Mouse (Mus musculus) stomach, embryonic 16.5 days (tissue): ENCODE results near the gene Gm11756. TPM values are rescaled to one million over a fixed set of nuclear protein-coding genes. Genes with fewer than 3 reads are reported as not detected.
"Not testable (repeated sequence)": the region's sequence is repeated elsewhere in the genome, so short reads cannot be mapped to it uniquely, and the experiment has no call there.

Experiments used
- ATAC-seq: fragments of 200-750 bp; cut with Nextera tagmentation; 2 replicates; pipeline ENCODE4 v1.8.0; 2017; ENCODE audit warnings: moderate number of reproducible peaks, moderate TSS enrichment; ENCODE audit not compliant: insufficient read depth, low FRiP score
- H3K27ac ChIP-seq: fragments of 300-500 bp; sonication (generic); 2 replicates; pipeline ENCODE4 v1.5.1; 2014; ENCODE audit warnings: low read length
- H3K27me3 ChIP-seq: fragments of 300-500 bp; sonication (generic); 2 replicates; pipeline ENCODE4 v1.6.1; 2014; ENCODE audit warnings: low read length, control low read depth, mixed read lengths; ENCODE audit not compliant: control insufficient read depth, insufficient read depth
- H3K36me3 ChIP-seq: fragments of 300-500 bp; sonication (generic); 2 replicates; pipeline ENCODE4 v1.6.1; 2014; ENCODE audit warnings: low read length; ENCODE audit not compliant: control insufficient read depth, insufficient read depth
- H3K4me1 ChIP-seq: fragments of 300-500 bp; sonication (generic); 2 replicates; pipeline ENCODE4 v1.6.1; 2014; ENCODE audit warnings: low read length, control low read depth, mixed read lengths; ENCODE audit not compliant: control insufficient read depth, insufficient read depth
- H3K4me2 ChIP-seq: fragments of 300-500 bp; sonication (generic); 2 replicates; pipeline ENCODE4 v1.6.1; 2014; ENCODE audit warnings: low read depth, low read length, mixed read lengths
- H3K4me3 ChIP-seq: fragments of 300-500 bp; sonication (generic); replicated peaks from 2 replicates; pipeline ENCODE4 v1.5.1; 2014; ENCODE audit warnings: mild to moderate bottlenecking, low read length
- H3K9ac ChIP-seq: fragments of 300-500 bp; sonication (generic); 2 replicates; pipeline ENCODE4 v1.6.1; 2014; ENCODE audit warnings: low read length
- H3K9me3 ChIP-seq: fragments of 300-500 bp; sonication (generic); replicated peaks from 2 replicates; pipeline ENCODE4 v1.6.1; 2016; ENCODE audit warnings: low read length, control low read depth; ENCODE audit not compliant: control insufficient read depth
- WGBS: fragments of 180-500 bp; shearing (Covaris S2); extraction: QIAGEN DNeasy Blood & Tissue Kit; methylation state at CpG from one replicate; pipeline ENCODE4 v1.1.7; 2014; 5-methylcytosine and 5-hydroxymethylcytosine counted together
- polyA plus RNA-seq: library from polyadenylated mRNA; unstranded; fragments of >200 nt; fragmentation: Nextera tagmentation; extraction: Ambion mirVana; gene quantifications from 2 replicates; pipeline ENCODE4 v1.2.1, GENCODE M21; 2015

Gm11756 gene
- polyA plus RNA-seq, result not detected in 2 replicates

- ATAC-seq, H3K4me2 ChIP-seq, H3K36me3 ChIP-seq, H3K9me3 ChIP-seq, H3K27ac ChIP-seq, H3K27me3 ChIP-seq, H3K4me1 ChIP-seq, H3K9ac ChIP-seq, H3K4me3 ChIP-seq: not testable (repeated sequence)
- WGBS, result 78% methylated on average over 6 of the region's 6 CpGs
Measured at GRCm38 (mm10) chr4:73920660-73921059, at the start of gene Gm11756. Gene Gm11756, minus strand, starts transcription at chr4:73920760.

- no peaks in the 10 kb centered on the region for H3K36me3 ChIP-seq
- no peak within 1 kb of the TSS for H3K27ac ChIP-seq
- 82% methylated on average over 8 of the region's 8 CpGs for WGBS
- no peak within 1 kb of the TSS for H3K9ac ChIP-seq
- H3K4me2 ChIP-seq, result no peak within 1 kb of the TSS
- no peaks in the 10 kb centered on the region for H3K27me3 ChIP-seq
- ATAC-seq, result no peak
- no peaks in the 10 kb centered on the region for H3K4me1 ChIP-seq
- no peak within 1 kb of the TSS for H3K4me3 ChIP-seq
- H3K9me3 ChIP-seq, result no peaks in the 10 kb centered on the region
Measured at GRCm38 (mm10) chr4:73950375-73950896, 29.9 kb upstream of the Gm11756 start, which contains the start of gene 2310002L09Rik. Gene 2310002L09Rik, minus strand, starts transcription at chr4:73950846.

- not testable (repeated sequence) for ATAC-seq, H3K27ac ChIP-seq, H3K4me2 ChIP-seq, H3K36me3 ChIP-seq, H3K9ac ChIP-seq, H3K27me3 ChIP-seq, H3K4me3 ChIP-seq, H3K4me1 ChIP-seq, H3K9me3 ChIP-seq
- no CpG with 5 or more reads among the region's 4 CpGs for WGBS
Measured at GRCm38 (mm10) chr4:73905853-73906252, 14.7 kb downstream of the Gm11756 start, which contains the start of gene Gm13871. Gene Gm13871, minus strand, starts transcription at chr4:73905953.

GRCm38 (mm10) chr4:73891012-73891411 is 29.5 kb downstream of the Gm11756 start, which contains the start of gene Gm11757:
Gene Gm11757, minus strand, starts transcription at chr4:73891112.
- H3K4me3 ChIP-seq, H3K9me3 ChIP-seq, H3K4me2 ChIP-seq, H3K9ac ChIP-seq, H3K27ac ChIP-seq, H3K36me3 ChIP-seq, ATAC-seq, H3K4me1 ChIP-seq, H3K27me3 ChIP-seq: not testable (repeated sequence)
- no CpG with 5 or more reads among the region's 4 CpGs for WGBS

GRCm38 (mm10) chr4:73876166-73876565 is 44.4 kb downstream of the Gm11756 start, which contains the start of gene Gm11758:
Gene Gm11758, minus strand, starts transcription at chr4:73876266.
- H3K27me3 ChIP-seq, H3K4me1 ChIP-seq, ATAC-seq, H3K9ac ChIP-seq, H3K9me3 ChIP-seq, H3K27ac ChIP-seq, H3K4me2 ChIP-seq, H3K4me3 ChIP-seq, H3K36me3 ChIP-seq: not testable (repeated sequence)
- no CpG with 5 or more reads among the region's 4 CpGs for WGBS

Other genes with a start within 250 kb of the Gm11756 start
- gene Gm428, start 237.2 kb downstream of the Gm11756 start, polyA plus RNA-seq, result not detected in 2 replicates
- 9.8 and 10.8 TPM in 2 replicates for gene Rasef, start 129.8 kb downstream of the Gm11756 start, polyA plus RNA-seq
- gene Gm11758, start 44.5 kb downstream of the Gm11756 start, polyA plus RNA-seq, result not detected in 2 replicates
- gene Gm11757, start 29.6 kb downstream of the Gm11756 start, polyA plus RNA-seq, result not detected in 2 replicates
- not detected in 2 replicates for gene Gm13871, start 14.8 kb downstream of the Gm11756 start, polyA plus RNA-seq
- 5.3 TPM in 1 of 2 replicates, not detected in the other for gene 2310002L09Rik, start 30.1 kb upstream of the Gm11756 start, polyA plus RNA-seq
- gene Frmd3, start 92.7 kb upstream of the Gm11756 start, polyA plus RNA-seq, result 0.67 and 0.70 TPM in 2 replicates